Mouse (Mus musculus) frontal cortex, adult 2 months (tissue): ENCODE measurements around the gene Lrba. TPM values are rescaled to one million over a fixed set of nuclear protein-coding genes. Genes with fewer than 3 reads are reported as not detected.

Experiments
- DNase-seq, 2 experiments: peaks; one replicate each; pipeline ENCODE4 v3.0.0; 2022; ENCODE audit warnings: low spot score in 1 of 2; ENCODE audit errors: extremely low spot score in 1 of 2
- polyA plus RNA-seq: library from polyadenylated mRNA; depleted of rRNA; stranded (reverse); fragments of >200 nt; gene quantifications from 2 replicates; pipeline ENCODE4 v1.2.3, GENCODE M21; 2012; rRNA removed

Lrba gene
- polyA plus RNA-seq, 1 experiment, result 24.9 TPM

DNA sequence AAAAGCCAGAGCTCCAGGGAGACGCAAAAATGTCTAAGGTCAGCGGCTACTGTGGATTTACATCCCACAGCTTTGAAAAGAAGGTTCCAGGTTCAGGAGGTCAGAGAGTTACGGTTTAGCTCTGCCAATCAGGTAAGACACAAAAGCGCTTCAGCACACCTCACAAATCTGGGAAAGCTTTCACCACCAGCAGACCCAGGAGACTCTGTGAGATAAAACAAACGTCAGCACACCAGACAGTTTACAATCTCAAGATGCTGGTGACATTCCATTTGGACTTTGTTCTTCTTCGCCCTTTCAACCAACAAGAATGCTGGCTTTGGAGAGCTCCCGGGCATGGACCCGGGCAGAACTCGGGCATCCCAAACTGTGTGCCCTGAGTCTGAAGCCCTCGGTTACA, 595.9 kb downstream of the Lrba start:
- DNase-seq, result no peak

DNA sequence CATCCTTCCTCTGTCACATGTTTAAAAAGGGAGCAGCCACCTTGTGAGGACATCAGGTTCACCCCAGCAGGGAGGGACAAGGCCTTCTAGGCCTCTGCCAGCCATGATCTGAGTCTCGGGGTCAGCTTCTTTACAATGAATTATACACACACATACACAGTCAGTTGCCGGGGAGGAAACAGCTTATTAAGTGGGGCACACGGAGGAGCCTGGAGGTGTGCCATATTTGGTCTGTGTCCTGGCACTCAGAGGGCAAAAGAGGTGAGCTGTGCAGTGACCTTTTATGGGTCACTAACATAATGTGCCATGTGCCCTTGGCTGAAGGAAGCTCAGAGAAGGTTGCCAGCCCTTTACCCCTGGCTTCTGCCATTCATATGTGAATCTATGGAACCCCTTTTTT, 596.9 kb downstream of the Lrba start:
- DNase-seq, result no peak

DNA sequence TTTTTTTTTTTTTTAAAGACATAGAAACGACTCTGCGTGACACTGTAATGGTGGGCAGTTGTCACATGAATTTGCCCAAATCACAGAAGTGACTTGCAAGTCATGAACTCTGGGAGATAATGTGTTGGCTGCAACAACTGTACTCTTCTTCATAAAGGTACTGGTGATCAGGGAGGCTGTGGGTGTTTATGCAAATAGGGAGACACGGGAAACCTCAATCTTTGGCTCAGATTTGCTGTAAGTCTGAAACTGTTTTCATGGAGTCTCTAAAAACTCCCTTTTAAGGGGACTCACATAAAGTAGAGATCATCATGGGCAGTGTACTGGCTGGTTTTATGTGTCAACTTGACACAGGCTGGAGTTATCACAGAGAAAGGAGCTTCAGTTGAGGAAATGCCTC, 603.0 kb downstream of the Lrba start:
- no peak for DNase-seq

DNA sequence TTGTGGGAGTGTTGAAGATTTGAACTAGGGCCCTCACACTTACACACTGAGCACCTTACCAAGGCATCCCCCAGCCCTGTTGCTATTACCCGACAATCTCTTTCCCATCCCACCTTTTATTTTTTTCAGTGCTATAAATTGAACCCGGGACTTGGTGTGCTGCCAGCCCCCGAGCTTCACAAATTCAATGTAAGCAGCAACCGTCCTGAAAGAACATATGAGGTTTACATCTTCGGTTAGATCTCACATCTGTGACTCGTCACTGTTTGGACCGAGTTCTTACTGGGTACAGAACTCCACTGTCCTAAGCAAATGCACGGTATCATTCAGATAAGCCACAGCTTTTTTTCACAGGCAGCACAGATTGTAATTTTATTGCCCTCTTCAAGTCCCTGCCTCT, 607.6 kb downstream of the Lrba start:
- no peak for DNase-seq

Other genes starting within 250 kb of the Lrba start
- gene Prss48, start 222.2 kb upstream of the Lrba start, polyA plus RNA-seq, result not detected in 2 replicates
- 622 and 680 TPM in 2 replicates for gene Rps3a1, start 82.0 kb upstream of the Lrba start, polyA plus RNA-seq